Mouse (Mus musculus): ENCODE measurements at regions not wholly inside any gene's neighbourhood (a gene's known extent, or its start where the extent isn't known, plus 50 kb on each side); places are given as distances from the start of the nearest gene placed in this dataset.

DNA sequence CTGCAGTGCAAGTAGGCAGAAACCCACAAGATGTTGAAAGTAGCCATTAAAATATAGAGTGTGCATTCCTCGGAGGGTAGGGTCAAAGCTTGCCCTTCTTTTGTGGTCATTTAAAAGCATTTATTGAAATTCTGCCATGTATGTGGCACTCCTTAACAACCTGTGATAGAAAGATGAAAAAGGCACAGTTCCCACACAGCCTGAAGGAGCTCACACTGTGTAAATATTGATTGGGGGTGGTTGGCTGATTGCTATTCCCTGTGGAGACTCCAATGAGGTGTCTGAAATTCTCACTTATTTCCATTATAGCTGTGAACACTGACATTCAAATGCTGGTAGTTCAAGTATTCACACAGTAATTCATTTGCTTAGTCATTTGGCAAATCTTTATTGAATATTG is 157.0 kb upstream of the Chl1 start:
- Histone ChIP-seq H3K4me3 (ENCODE audit: low read depth, low read length) (no peak overlapping the region), H3K9me3 (replicated peaks; ENCODE audit: control insufficient read depth, low read length, poor library complexity, severe bottlenecking) (no peaks in the 10 kb centered on the region), H3K27ac (ENCODE audit: low read length) (no peak overlapping the region), H3K27me3 (ENCODE audit: control insufficient read depth, insufficient read depth, low read depth, low read length) (no peaks in the 10 kb centered on the region), H3K4me2 (ENCODE audit: low read length) (no peak overlapping the region), H3K9ac (ENCODE audit: low read depth, low read length) (no peak overlapping the region), H3K36me3 (ENCODE audit: control insufficient read depth, insufficient read depth, low read length) (no peaks in the 10 kb centered on the region), H3K4me1 (ENCODE audit: control insufficient read depth, insufficient read depth, low read length) (peaks cover 3% of the 10 kb centered on the region; the same call in 1 of the 2 replicates)
- ATAC-seq: 0 out of 2 replicates have a peak, but pooled peaks have one; percentile 70
- WGBS: 38% methylated on average over 1 of the region's 1 CpGs

DNA sequence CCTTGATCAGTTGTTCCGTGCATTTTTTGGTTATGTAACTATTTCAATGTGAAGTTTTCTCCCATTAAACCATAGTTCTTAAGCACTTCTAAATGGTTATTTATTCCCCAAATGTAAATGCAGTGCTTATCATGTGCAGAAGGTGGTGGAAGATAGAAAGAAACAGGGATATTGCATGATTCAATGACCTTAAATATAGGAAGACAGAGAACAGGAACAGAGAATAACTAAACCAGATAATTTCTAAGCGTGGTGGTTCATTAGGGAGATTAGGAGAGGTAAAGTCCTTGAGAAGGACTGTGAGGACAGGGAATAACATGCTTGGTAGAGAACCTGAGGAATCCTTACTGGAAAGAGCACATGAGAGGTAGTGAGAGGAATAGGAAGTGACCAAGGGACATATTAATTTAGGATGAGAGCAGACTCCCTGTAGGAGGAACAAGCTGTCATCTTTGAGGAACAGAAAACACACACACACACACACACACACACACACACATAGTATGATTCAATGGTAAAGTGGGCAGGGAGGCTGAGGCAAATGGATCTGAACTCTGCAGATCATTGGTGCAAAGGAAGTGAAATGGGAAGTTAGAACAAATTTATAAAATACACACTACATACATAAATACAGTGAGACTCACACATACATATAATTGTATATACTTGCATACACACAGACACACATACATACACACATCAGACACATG is 143.4 kb upstream of the Chl1 start:
- no peaks in the 10 kb centered on the region for H3K27me3 ChIP-seq (ENCODE audit: control insufficient read depth, insufficient read depth, low read depth, low read length)
- H3K27ac ChIP-seq (ENCODE audit: low read length): no peak overlapping the region
- no peaks in the 10 kb centered on the region for H3K4me1 ChIP-seq (ENCODE audit: control insufficient read depth, insufficient read depth, low read length)
- no peak for ATAC-seq
- no peak overlapping the region for H3K4me3 ChIP-seq (ENCODE audit: low read depth, low read length)
- no peak overlapping the region for H3K4me2 ChIP-seq (ENCODE audit: low read length)
- WGBS: 86% methylated on average over 2 of the region's 2 CpGs
- H3K9me3 ChIP-seq (replicated peaks; ENCODE audit: control insufficient read depth, low read length, poor library complexity, severe bottlenecking): no peaks in the 10 kb centered on the region
- no peak overlapping the region for H3K9ac ChIP-seq (ENCODE audit: low read depth, low read length)
- no peaks in the 10 kb centered on the region for H3K36me3 ChIP-seq (ENCODE audit: control insufficient read depth, insufficient read depth, low read length)

DNA sequence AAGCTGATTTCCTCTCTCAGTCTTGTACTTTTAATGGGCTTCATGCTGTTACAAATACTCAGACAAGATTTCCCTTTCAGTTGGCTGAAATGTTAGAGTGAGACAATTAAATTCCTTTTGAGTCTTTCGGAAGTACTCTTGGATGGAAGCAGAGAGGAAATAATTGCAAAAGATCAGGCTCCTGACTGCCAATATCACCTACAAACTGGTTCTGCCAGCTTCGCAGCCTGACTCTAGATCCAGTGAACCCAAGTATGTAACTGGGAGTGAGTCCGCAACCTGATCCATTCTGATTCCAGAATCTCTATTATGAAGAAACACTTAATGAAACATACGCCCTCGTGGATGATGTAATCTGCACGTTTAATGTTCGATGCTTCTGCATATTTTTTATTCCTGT is 135.4 kb upstream of the Chl1 start:
- Histone ChIP-seq H3K4me1 (ENCODE audit: control insufficient read depth, insufficient read depth, low read length) (peaks cover 4% of the 10 kb centered on the region), H3K36me3 (ENCODE audit: control insufficient read depth, insufficient read depth, low read length) (no peaks in the 10 kb centered on the region), H3K27ac (ENCODE audit: low read length) (no peak overlapping the region), H3K27me3 (ENCODE audit: control insufficient read depth, insufficient read depth, low read depth, low read length) (no peaks in the 10 kb centered on the region), H3K4me2 (ENCODE audit: low read length) (no peak overlapping the region), H3K4me3 (ENCODE audit: low read depth, low read length) (no peak overlapping the region), H3K9ac (ENCODE audit: low read depth, low read length) (no peak overlapping the region), H3K9me3 (replicated peaks; ENCODE audit: control insufficient read depth, low read length, poor library complexity, severe bottlenecking) (no peaks in the 10 kb centered on the region)
- 79% methylated on average over 7 of the region's 7 CpGs for WGBS
- no peak for ATAC-seq

DNA sequence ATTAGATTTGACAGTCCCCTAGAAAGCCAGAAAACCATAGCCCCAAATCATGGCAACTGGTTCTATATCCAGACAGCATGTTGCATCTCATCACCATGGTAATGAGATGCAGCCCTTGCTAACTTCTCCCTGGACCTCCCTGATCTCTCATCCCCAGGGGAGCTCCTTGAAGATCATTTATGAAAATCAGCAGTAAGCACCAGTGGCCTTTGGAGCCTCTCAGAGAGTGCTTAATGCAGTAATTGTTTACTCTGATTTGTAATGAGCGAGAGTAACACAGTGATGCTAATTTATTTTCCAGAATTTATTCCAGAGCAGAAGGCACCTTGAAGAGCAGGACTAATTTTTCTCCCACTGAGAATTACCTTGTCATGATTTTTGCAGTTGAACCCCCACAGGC is 133.1 kb upstream of the Chl1 start:
- WGBS: 44% methylated on average over 1 of the region's 1 CpGs

DNA sequence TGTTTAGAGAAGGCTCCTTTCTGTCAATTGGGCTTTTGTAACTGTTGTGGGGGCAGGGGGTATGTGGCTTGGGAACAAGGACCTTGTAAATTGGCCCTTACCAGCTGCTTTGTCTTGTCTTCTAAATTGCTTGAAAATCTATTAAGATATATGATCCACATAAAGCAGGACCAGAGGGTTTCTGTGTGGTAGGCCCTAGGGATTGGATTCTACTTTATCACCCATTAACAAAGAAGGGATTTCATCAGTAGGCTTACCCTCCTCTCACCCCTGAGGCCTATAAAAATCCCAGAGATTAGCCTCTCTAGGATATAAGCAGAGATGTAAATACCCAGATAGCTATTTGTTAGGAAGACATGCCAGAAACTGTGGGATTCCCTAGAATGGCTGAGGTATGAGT is 132.3 kb upstream of the Chl1 start:
- no peaks in the 10 kb centered on the region for H3K36me3 ChIP-seq (ENCODE audit: control insufficient read depth, insufficient read depth, low read length)
- H3K27ac ChIP-seq (ENCODE audit: low read length): no peak overlapping the region
- H3K4me2 ChIP-seq (ENCODE audit: low read length): no peak overlapping the region
- H3K9ac ChIP-seq (ENCODE audit: low read depth, low read length): no peak overlapping the region
- H3K4me1 ChIP-seq (ENCODE audit: control insufficient read depth, insufficient read depth, low read length): peaks cover 9% of the 10 kb centered on the region
- no peak overlapping the region for H3K4me3 ChIP-seq (ENCODE audit: low read depth, low read length)
- no peaks in the 10 kb centered on the region for H3K27me3 ChIP-seq (ENCODE audit: control insufficient read depth, insufficient read depth, low read depth, low read length)
- no peaks in the 10 kb centered on the region for H3K9me3 ChIP-seq (replicated peaks; ENCODE audit: control insufficient read depth, low read length, poor library complexity, severe bottlenecking)
- ATAC-seq: no peak

More for the DNA sequence above, 133.1 kb upstream of the Chl1 start:
- peaks cover 6% of the 10 kb centered on the region for H3K4me1 ChIP-seq (ENCODE audit: control insufficient read depth, insufficient read depth, low read length)
- ATAC-seq: no peak
- no peak overlapping the region for H3K4me2 ChIP-seq (ENCODE audit: low read length)
- H3K36me3 ChIP-seq (ENCODE audit: control insufficient read depth, insufficient read depth, low read length): no peaks in the 10 kb centered on the region
- no peak overlapping the region for H3K27ac ChIP-seq (ENCODE audit: low read length)
- no peak overlapping the region for H3K4me3 ChIP-seq (ENCODE audit: low read depth, low read length)
- H3K9me3 ChIP-seq (replicated peaks; ENCODE audit: control insufficient read depth, low read length, poor library complexity, severe bottlenecking): no peaks in the 10 kb centered on the region
- no peaks in the 10 kb centered on the region for H3K27me3 ChIP-seq (ENCODE audit: control insufficient read depth, insufficient read depth, low read depth, low read length)
- H3K9ac ChIP-seq (ENCODE audit: low read depth, low read length): no peak overlapping the region

DNA sequence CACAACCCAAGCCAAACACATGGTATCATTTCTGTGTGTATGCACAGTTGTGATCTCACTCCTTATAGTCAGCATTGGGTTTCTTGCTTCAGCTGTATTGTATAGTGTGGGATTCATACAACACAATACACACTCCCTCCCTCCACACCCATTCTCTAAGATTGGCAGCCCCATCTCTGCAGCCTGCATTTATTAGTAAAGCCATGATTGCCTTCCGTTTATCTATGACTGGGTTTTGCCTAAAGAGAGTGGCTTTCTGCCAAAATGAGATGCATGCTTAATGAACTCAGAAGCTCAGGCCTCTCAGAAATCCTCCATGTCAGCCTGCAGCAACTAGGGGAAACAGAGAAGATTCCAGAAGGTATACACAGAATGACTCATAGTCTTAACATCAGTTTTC is 129.4 kb upstream of the Chl1 start:
- Histone ChIP-seq H3K4me2 (ENCODE audit: low read length) (no peak overlapping the region), H3K9me3 (replicated peaks; ENCODE audit: control insufficient read depth, low read length, poor library complexity, severe bottlenecking) (no peaks in the 10 kb centered on the region), H3K9ac (ENCODE audit: low read depth, low read length) (no peak overlapping the region), H3K36me3 (ENCODE audit: control insufficient read depth, insufficient read depth, low read length) (no peaks in the 10 kb centered on the region), H3K4me3 (ENCODE audit: low read depth, low read length) (no peak overlapping the region), H3K27me3 (ENCODE audit: control insufficient read depth, insufficient read depth, low read depth, low read length) (no peaks in the 10 kb centered on the region), H3K4me1 (ENCODE audit: control insufficient read depth, insufficient read depth, low read length) (peaks cover 9% of the 10 kb centered on the region), H3K27ac (ENCODE audit: low read length) (peak overlapping the region; percentile 54; the same call in 1 of the 2 replicates)
- WGBS: 6% methylated on average over 1 of the region's 1 CpGs
- peak; percentile 52; the same call in 1 of the 2 replicates for ATAC-seq

DNA sequence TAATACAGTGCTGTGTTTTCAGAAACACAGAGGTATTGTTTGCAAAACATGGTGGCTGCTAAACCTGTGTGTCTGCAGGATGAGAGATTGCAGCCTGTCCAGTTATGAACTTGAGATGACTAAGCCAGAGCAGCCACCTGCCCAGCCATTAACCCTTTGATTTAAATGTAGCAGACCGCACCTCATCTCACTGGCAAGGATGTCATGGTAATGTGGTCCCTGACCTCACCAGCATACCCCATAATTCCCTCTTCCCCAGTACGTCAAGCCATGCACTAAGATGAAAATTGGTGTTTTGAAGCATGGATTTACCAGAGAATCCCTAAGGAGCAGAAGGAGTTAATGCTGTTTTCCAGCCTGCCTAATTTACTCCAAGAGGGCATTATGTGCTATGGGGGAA is 128.5 kb upstream of the Chl1 start:
- H3K4me1 ChIP-seq (ENCODE audit: control insufficient read depth, insufficient read depth, low read length): peaks cover 9% of the 10 kb centered on the region
- H3K9me3 ChIP-seq (replicated peaks; ENCODE audit: control insufficient read depth, low read length, poor library complexity, severe bottlenecking): no peaks in the 10 kb centered on the region
- no peak overlapping the region for H3K9ac ChIP-seq (ENCODE audit: low read depth, low read length)
- WGBS: 37% methylated on average over 2 of the region's 2 CpGs
- no peaks in the 10 kb centered on the region for H3K36me3 ChIP-seq (ENCODE audit: control insufficient read depth, insufficient read depth, low read length)
- peak overlapping the region; percentile 30 for H3K27ac ChIP-seq (ENCODE audit: low read length)
- H3K27me3 ChIP-seq (ENCODE audit: control insufficient read depth, insufficient read depth, low read depth, low read length): no peaks in the 10 kb centered on the region
- no peak for ATAC-seq
- H3K4me2 ChIP-seq (ENCODE audit: low read length): no peak overlapping the region
- H3K4me3 ChIP-seq (ENCODE audit: low read depth, low read length): no peak overlapping the region

DNA sequence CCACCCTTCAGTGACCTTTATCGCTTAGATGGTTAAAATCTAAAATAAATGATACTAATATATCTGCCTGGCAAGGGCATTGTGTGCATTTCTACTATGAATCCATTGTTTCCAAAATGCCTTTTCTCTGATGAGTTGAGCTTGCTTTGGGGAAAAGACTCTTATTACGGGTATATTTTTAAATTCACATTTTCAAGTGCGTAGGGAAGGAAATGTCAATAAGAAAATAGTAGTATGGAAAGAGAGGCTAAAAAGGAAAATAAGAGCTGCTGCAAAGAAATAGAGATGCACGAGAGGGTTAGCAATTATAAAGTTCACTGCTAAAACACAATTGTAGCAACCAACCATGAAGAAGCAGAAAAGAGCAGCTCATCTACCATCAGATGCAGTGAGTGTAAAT is 123.8 kb upstream of the Chl1 start:
- Histone ChIP-seq H3K27me3 (ENCODE audit: control insufficient read depth, insufficient read depth, low read depth, low read length) (no peaks in the 10 kb centered on the region), H3K27ac (ENCODE audit: low read length) (no peak overlapping the region), H3K9ac (ENCODE audit: low read depth, low read length) (no peak overlapping the region), H3K9me3 (replicated peaks; ENCODE audit: control insufficient read depth, low read length, poor library complexity, severe bottlenecking) (no peaks in the 10 kb centered on the region), H3K4me2 (ENCODE audit: low read length) (no peak overlapping the region), H3K36me3 (ENCODE audit: control insufficient read depth, insufficient read depth, low read length) (no peaks in the 10 kb centered on the region), H3K4me3 (ENCODE audit: low read depth, low read length) (no peak overlapping the region), H3K4me1 (ENCODE audit: control insufficient read depth, insufficient read depth, low read length) (peaks cover 5% of the 10 kb centered on the region; the same call in 1 of the 2 replicates)
- no peak for ATAC-seq
- 56% methylated on average over 4 of the region's 4 CpGs for WGBS

DNA sequence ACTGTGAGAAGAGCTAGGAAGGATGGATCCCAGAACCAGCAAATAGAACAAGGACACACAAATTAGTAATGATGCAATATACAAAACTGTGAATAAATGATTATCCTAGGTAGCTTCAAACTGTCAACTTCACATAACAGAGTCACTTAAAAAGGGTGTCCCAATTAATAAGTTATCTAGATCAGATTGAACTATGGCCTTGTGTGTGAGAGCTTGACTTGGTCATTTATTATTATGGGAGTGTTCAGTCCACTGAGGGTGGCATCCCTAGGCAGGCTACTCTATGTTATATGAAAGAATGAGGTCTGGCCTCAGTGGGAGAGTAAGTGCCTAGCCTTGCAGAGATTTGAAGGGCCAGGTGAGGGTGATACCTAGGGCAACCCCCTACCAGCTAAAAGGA is 104.4 kb upstream of the Chl1 start:
- ATAC-seq: no peak
- Histone ChIP-seq H3K9ac (ENCODE audit: low read depth, low read length) (no peak overlapping the region), H3K4me1 (ENCODE audit: control insufficient read depth, insufficient read depth, low read length) (no peaks in the 10 kb centered on the region), H3K36me3 (ENCODE audit: control insufficient read depth, insufficient read depth, low read length) (no peaks in the 10 kb centered on the region), H3K9me3 (replicated peaks; ENCODE audit: control insufficient read depth, low read length, poor library complexity, severe bottlenecking) (no peaks in the 10 kb centered on the region), H3K4me3 (ENCODE audit: low read depth, low read length) (no peak overlapping the region), H3K27ac (ENCODE audit: low read length) (no peak overlapping the region), H3K4me2 (ENCODE audit: low read length) (no peak overlapping the region), H3K27me3 (ENCODE audit: control insufficient read depth, insufficient read depth, low read depth, low read length) (no peaks in the 10 kb centered on the region)
